Mouse (Mus musculus): ENCODE results near the gene Gpx4.

The Gpx4 gene

GRCm38 (mm10) chr10:80047041-80047565 is at the start of gene Gpx4:
Gene Gpx4, plus strand, starts transcription at chr10:80047166.
- in situ Hi-C loops (cut with MboI, MseI) = no loop called here

DNA sequence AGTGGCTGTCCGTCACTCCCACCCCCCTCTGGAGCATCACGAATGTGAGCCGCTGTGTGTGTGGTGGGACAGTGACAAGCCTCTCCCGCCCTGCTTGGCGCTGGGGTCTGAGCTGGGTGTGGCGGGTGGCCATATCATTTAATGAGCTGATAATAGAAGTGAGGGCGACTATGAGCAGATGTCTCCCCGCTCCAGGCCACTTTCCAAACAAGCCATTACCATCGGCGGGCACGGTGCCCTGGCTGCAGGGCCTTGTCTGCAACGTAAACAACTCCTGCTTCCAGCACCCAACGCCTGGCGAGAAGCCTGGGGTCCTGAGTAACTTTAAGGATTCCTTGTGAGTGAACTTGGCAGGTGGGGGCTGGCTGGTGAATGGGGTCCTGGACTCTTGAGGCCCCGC is 49.1 kb upstream of the Gpx4 start:
- in situ Hi-C loops (cut with MboI, MseI) = no loop called here

DNA sequence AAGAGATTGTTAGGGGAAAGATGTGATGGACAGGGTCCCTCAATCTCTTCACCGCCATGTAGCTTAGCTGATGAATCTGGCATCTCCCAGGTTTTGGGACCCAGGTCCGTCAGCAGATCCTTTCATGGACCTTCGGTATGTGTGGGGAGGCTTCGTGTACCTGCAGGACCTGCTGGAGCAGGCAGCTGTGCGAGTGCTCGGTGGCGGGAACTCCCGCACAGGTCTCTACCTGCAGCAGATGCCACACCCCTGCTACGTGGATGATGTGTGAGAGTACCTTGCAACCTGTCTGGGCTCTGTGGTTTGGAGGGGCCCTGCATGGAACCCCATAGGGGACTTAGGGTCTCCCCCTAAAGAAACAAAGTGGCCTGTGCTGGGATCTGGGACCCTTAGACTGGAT is 45.0 kb upstream of the Gpx4 start:
- in situ Hi-C loops (cut with MboI, MseI) = no loop called here

GRCm38 (mm10) chr10:80002829-80003228 is 44.1 kb upstream of the Gpx4 start:
- in situ Hi-C loops (cut with MboI, MseI) = no loop called here

- in situ Hi-C loops (cut with MboI, MseI) = no loop called here
Measured at GRCm38 (mm10) chr10:80003374-80004232, 43.4 kb upstream of the Gpx4 start.

DNA sequence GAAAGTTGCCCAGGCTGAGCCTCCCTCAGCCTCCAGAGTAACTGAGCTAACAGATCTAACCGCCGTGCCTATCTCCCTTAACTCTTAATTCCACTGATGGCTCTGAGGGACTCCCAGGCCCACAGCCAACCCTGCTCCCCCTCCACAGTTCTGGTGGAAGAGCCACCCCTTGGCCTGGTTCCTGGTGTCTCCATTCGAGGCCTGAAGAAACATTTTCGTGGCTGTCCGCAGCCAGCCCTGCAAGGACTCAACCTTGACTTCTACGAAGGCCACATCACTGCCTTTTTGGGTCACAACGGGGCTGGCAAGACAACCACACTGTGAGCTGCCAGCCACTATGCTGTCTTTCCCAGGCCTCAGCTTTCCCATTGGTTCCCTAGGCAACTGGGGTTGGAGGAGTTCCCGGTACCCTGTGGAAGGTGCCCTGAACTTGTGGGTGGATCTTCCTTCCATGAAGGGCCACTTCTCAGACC is 42.7 kb upstream of the Gpx4 start:
- in situ Hi-C loops (cut with MboI, MseI) = no loop called here

DNA sequence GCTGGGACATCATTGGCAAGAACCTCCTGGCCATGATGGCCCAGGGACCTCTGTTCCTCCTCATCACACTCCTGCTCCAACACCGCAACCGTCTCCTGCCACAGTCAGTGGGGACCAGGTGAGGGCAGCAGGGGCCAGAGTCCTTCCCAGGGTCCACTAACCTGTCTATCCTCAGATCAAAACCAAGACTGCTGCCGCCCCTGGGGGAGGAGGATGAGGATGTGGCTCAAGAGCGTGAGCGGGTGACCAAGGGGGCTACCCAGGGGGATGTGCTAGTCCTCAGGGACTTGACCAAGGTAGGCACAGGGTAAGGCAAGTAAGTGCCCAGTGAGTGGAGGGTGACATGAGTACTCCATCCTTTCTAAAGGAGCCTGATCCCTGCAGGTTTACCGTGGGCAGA is 35.2 kb upstream of the Gpx4 start:
- in situ Hi-C loops (cut with MboI, MseI) = no loop called here

DNA sequence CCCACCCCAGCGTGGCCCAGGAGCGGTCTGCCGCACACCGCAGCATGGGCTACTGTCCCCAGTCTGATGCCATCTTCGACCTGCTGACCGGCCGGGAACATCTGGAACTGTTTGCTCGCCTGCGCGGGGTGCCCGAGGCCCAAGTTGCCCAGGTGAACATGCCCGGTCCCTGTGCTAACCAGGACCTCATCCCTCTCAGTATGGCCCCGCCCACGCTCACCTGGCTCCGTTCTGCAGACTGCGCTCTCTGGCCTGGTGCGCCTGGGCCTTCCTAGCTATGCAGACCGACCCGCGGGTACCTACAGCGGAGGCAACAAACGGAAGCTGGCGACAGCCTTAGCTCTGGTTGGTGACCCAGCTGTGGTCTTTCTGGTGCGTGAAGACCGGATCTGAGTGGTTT is 33.4 kb upstream of the Gpx4 start:
- in situ Hi-C loops (cut with MboI, MseI) = no loop called here

DNA sequence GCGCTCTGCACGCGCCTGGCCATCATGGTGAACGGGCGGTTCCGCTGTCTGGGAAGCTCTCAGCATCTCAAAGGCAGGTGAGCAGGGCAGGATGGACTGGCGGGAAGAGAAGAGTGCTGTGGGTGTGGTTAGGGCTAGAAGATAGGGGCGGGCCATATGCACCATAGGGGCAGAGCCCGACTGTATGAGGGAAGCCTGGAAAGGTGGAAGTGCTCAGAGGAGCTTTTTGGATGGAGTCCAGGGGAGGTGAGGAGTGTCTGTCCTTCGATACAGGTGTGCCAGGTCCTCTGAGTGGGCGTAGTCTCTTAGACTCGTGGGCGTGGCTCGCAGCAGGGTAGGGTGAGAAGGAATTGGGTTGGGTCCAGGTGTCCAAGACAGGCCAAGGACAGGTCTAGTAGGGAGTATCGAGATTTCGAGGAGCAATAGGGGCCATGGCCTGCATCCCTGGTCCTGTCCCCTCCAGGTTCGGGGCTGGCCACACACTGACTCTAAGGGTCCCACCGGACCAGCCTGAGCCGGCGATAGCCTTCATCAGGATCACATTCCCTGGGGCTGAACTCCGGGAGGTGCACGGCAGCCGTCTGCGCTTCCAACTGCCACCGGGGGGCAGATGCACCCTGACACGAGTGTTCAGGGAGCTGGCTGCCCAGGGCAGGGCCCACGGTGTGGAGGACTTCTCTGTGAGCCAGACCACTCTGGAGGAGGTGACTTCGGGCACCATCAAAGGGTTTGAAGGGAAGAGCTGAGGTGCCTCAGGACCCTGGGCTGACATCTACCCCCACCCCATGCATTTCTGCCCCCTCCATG is 32.3 kb upstream of the Gpx4 start:
- in situ Hi-C loops (cut with MboI, MseI) = no loop called here

DNA sequence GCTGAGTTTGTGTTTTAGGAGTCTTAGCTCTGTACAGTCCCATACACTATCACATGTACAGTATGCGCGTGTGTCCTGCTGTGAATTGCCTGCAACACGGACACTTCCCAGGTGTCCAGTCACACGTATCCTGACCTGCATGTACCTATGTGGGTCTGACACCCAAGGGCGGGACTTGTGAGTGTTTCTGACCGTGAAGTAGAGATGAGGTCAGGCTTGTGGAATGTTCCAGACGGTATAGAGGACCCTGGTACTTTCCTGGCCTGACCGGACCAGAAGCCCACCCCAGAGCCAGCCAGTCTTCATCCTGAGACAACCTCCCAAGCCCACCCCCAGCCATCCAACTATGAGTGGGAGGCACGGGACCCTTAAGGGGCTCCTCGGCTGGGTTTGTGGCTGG is 31.4 kb upstream of the Gpx4 start:
- in situ Hi-C loops (cut with MboI, MseI) = no loop called here

GRCm38 (mm10) chr10:80016511-80016910 is 30.5 kb upstream of the Gpx4 start, which contains the start of gene Arhgap45:
Gene Arhgap45, plus strand, starts transcription at chr10:80016653.
- in situ Hi-C loops (cut with MboI, MseI) = no loop called here

DNA sequence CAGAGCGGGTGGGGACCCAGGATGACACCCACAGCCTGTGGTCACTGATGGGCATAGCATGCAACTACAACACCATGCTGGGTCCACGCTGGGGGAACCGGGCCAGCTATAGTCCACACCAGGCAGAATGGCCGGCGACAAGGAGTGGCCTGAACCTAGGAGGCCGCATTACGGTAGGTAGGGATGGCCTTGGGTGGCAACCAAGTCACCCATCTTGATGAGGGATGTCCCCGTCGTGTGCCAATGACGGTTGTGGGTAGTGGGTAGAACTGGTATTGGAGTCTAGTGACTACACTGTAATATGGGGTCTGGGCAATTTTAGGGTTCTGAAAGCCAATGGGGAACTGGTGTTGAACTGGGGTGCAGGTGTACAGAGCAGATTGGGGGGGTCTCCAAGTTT is 30.0 kb upstream of the Gpx4 start:
- in situ Hi-C loops (cut with MboI, MseI) = no loop called here

DNA sequence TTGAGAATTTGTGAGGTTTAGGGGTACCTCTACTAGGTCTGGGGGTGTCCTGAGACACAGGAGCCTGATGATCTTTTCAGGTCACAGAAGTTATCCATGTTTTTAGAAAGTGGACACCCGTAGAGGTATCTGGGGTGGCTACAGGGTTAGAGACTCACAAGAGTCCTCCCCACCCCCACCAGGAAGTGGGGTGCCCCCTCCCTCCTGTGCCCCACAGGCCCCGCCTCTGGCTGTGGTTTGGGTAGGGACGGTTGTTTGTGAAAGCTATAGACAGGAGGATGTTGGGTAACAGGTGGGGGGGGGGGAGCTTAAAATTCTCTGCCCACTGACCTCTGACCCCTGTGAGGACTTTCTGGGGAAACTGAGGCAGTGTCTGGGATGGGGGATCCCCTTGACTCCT is 29.6 kb upstream of the Gpx4 start:
- in situ Hi-C loops (cut with MboI, MseI) = no loop called here

- in situ Hi-C loops (cut with MboI, MseI) = no loop called here
Measured at GRCm38 (mm10) chr10:80017771-80018170, 29.2 kb upstream of the Gpx4 start.

GRCm38 (mm10) chr10:80018739-80019297 is 28.1 kb upstream of the Gpx4 start:
- in situ Hi-C loops (cut with MboI, MseI) = no loop called here

GRCm38 (mm10) chr10:80019471-80020131 is 27.4 kb upstream of the Gpx4 start:
- in situ Hi-C loops (cut with MboI, MseI) = no loop called here

DNA sequence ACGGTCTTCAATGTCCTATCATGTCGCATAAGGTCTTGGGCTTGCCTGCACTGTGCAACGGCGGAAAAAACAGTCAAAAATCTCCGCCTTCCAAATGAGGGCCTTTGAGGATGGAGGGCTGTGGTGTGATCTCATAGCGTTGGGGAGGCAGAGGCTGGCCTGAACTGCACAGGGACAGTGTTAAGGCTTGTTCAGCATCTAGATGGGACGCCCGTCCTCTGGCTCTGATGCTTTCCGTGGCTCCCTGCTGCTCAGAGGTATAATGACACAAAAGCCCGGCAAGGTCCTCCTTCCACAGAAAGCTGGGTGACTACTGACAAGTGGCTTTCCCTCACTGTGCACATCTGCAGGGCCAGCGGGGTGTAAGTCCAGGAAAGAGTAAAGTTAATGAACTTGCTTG is 26.8 kb upstream of the Gpx4 start:
- in situ Hi-C loops (cut with MboI, MseI) = no loop called here

GRCm38 (mm10) chr10:80020603-80021319 is 26.2 kb upstream of the Gpx4 start:
- in situ Hi-C loops (cut with MboI, MseI) = no loop called here

DNA sequence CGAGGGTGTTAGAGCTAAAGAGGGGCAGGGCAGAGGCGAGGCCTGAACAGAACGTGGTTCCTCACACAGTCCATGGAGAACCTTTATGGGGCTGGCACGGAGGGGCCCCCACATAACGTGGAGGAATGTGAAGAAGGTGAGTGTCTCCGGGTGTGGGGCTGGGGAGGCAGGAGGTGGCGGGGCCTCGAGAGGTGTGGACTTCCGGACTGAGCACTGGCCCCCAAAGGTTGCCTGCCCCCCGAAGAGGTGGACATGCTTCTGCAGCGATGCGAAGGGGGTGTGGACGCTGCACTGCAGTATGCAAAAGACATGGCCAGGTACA is 25.7 kb upstream of the Gpx4 start:
- in situ Hi-C loops (cut with MboI, MseI) = no loop called here

GRCm38 (mm10) chr10:80022164-80022563 is 24.8 kb upstream of the Gpx4 start:
- in situ Hi-C loops (cut with MboI, MseI) = no loop called here

- in situ Hi-C loops (cut with MboI, MseI) = no loop called here
Measured at GRCm38 (mm10) chr10:80022806-80023205, 24.2 kb upstream of the Gpx4 start.

Measured in regulatory T cell (primary cell).